Mouse (Mus musculus) adrenal gland (tissue): ENCODE data around the gene Adig.

Experiments used
- intact Hi-C: fragments of 180-260 bp; cut with DNase I; formaldehyde crosslinking; loops from one replicate; pipeline ENCODE4 v1.15.1; 2025

Gene Adig

GRCm38 (mm10) chr2:158539433-158540305 lies 37.3 kb downstream of the Adig start:
- intact Hi-C loops: loop anchor here (10.0 kb wide), 1 partner anchor 325 kb away; no protein-coding TSS in a partner anchor

- intact Hi-C loops: loop anchor here (10.0 kb wide), 1 partner anchor 324 kb away; no protein-coding TSS in a partner anchor
These were observed 38.9 kb downstream of the Adig start for GRCm38 (mm10) chr2:158541286-158541685.

- intact Hi-C loops: loop anchor here (5.0 to 10.0 kb wide), 2 partner anchors 97 to 320 kb away; no protein-coding TSS in a partner anchor
These were observed 42.9 kb downstream of the Adig start for GRCm38 (mm10) chr2:158545266-158545665.

GRCm38 (mm10) chr2:158546751-158547150 lies 44.3 kb downstream of the Adig start:
- intact Hi-C loops: loop anchor here (5.0 to 10.0 kb wide), 2 partner anchors 96 to 318 kb away; no protein-coding TSS in a partner anchor

- intact Hi-C loops: loop anchor here (5.0 kb wide), 2 partner anchors 77 to 192 kb away; no protein-coding TSS in a partner anchor
These were observed 47.7 kb downstream of the Adig start for GRCm38 (mm10) chr2:158550067-158550466.

- intact Hi-C loops: loop anchor here (5.0 kb wide), 2 partner anchors 73 to 188 kb away; no protein-coding TSS in a partner anchor
These were observed 52.0 kb downstream of the Adig start for GRCm38 (mm10) chr2:158554366-158554765.

- intact Hi-C loops: no loop called here
These were observed 52.8 kb downstream of the Adig start for GRCm38 (mm10) chr2:158555252-158555651.

GRCm38 (mm10) chr2:158555812-158556211 lies 53.4 kb downstream of the Adig start:
- intact Hi-C loops: no loop called here

GRCm38 (mm10) chr2:158556225-158556624 lies 53.8 kb downstream of the Adig start:
- intact Hi-C loops: no loop called here

GRCm38 (mm10) chr2:158556750-158557149 lies 54.3 kb downstream of the Adig start:
- intact Hi-C loops: no loop called here
